Mouse (Mus musculus) liver, embryonic 15.5 days (tissue): ENCODE measurements at regions not wholly inside any gene's neighbourhood (a gene's known extent, or its start where the extent isn't known, plus 50 kb on each side); places are given as distances from the start of the nearest gene placed in this dataset.

ENCODE experiments used
- ATAC-seq: fragments of 200-750 bp; cut with Nextera tagmentation; 2 replicates; pipeline ENCODE4 v1.8.0; 2017; ENCODE audit warnings: moderate number of reproducible peaks, mild to moderate bottlenecking, moderate library complexity; ENCODE audit not compliant: insufficient read depth
- H3K27ac ChIP-seq: fragments of 300-500 bp; sonication (generic); replicated peaks from 2 replicates; pipeline ENCODE4 v1.5.1; 2015; ENCODE audit warnings: mild to moderate bottlenecking, inconsistent platforms
- H3K27me3 ChIP-seq: fragments of 300-500 bp; sonication (generic); 2 replicates; pipeline ENCODE4 v1.6.1; 2015; ENCODE audit warnings: mild to moderate bottlenecking, inconsistent platforms
- H3K36me3 ChIP-seq: fragments of 300-500 bp; sonication (generic); replicated peaks from 2 replicates; pipeline ENCODE4 v1.6.1; 2015; ENCODE audit warnings: moderate library complexity, mild to moderate bottlenecking, inconsistent platforms
- H3K4me1 ChIP-seq: fragments of 300-500 bp; sonication (generic); replicated peaks from 2 replicates; pipeline ENCODE4 v1.6.1; 2015; ENCODE audit warnings: inconsistent platforms
- H3K4me2 ChIP-seq: fragments of 300-500 bp; sonication (generic); 2 replicates; pipeline ENCODE4 v1.6.1; 2015; ENCODE audit warnings: moderate library complexity, mild to moderate bottlenecking, inconsistent platforms
- H3K4me3 ChIP-seq: fragments of 300-500 bp; sonication (generic); replicated peaks from 2 replicates; pipeline ENCODE4 v1.5.1; 2015; ENCODE audit warnings: mild to moderate bottlenecking, inconsistent platforms
- H3K9ac ChIP-seq: fragments of 300-500 bp; sonication (generic); 2 replicates; pipeline ENCODE4 v1.6.1; 2015; ENCODE audit warnings: moderate library complexity, mild to moderate bottlenecking, inconsistent platforms
- H3K9me3 ChIP-seq: fragments of 300-500 bp; sonication (generic); replicated peaks from 2 replicates; pipeline ENCODE4 v1.6.1; 2016; ENCODE audit warnings: inconsistent platforms
- WGBS: fragments of 180-500 bp; shearing (Covaris S2); methylation state at CpG from one replicate; pipeline ENCODE4 v1.1.7; 2015; ENCODE audit warnings: mixed read lengths; ENCODE audit not compliant: insufficient replicate concordance; 5-methylcytosine and 5-hydroxymethylcytosine counted together

DNA sequence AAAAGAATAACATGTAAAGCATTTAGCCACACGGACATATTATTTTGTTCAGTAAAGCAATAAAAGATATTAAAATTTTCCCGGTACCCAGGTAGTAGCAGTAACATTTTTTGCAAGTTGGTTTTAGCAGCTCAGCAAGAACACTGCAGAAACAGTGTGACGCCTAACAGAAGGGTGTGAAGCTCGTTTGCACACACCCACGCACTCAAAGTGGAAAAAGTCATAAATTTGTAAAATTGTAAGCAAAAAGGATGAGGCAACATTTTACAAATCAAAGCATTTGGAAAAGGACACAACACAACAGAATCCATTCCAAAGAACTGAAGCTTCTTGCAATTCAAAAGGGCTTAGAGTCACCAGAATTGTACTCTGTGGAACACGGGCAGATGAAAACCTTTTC lies 1053.6 kb upstream of the Celf2 start:
- no peak for ATAC-seq
- Histone ChIP-seq H3K4me2 (no peak overlapping the region), H3K4me1 (no peaks in the 10 kb centered on the region), H3K9ac (no peak overlapping the region), H3K27ac (no peak overlapping the region), H3K4me3 (no peak overlapping the region), H3K27me3 (no peaks in the 10 kb centered on the region), H3K36me3 (no peaks in the 10 kb centered on the region), H3K9me3 (no peaks in the 10 kb centered on the region)
- WGBS = 60% methylated on average over 6 of the region's 6 CpGs

DNA sequence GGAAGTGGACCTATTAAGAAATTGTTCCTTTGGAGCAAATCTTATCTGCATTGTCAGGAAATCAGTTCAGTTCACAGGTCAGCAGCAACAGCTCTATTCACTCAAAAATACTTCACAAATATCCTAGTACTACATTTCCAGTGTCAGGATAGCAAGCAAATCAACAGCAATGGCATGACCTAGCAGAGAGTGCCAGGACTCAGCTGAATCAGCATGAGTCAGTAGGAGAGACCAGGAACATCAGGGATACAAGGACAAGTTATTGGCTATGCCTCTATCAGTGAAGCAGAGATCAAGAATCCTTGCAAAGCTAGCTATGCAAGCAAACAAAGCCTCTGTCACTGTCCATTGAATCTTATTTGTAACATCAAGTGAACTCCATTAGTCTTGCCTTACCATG lies 1036.8 kb upstream of the Celf2 start:
- H3K36me3 ChIP-seq = no peaks in the 10 kb centered on the region
- no peaks in the 10 kb centered on the region for H3K4me1 ChIP-seq
- no peaks in the 10 kb centered on the region for H3K27me3 ChIP-seq
- H3K9ac ChIP-seq = no peak overlapping the region
- no peak overlapping the region for H3K4me3 ChIP-seq
- no peak overlapping the region for H3K27ac ChIP-seq
- H3K9me3 ChIP-seq = no peaks in the 10 kb centered on the region
- no peak for ATAC-seq
- no peak overlapping the region for H3K4me2 ChIP-seq

DNA sequence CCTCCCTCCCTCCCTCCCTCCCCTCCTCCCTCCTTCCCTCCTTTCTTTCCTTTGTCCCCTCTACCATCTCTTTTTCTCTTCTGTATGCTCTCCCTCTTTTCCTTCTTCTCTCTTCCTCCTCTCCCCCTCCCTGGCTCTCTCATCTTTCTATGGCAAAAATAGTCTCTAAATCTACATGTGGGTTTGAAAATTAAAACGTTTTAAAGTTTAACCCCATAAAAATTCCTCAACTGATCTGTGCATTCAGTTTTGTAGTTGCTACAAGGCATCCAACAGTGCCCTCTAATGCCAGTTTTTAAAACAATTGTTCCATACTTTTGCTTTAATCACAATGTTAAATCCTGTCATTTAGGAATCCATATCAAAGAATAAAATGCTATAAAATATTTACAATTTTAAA lies 1027.5 kb upstream of the Celf2 start:
- ATAC-seq = no peak

DNA sequence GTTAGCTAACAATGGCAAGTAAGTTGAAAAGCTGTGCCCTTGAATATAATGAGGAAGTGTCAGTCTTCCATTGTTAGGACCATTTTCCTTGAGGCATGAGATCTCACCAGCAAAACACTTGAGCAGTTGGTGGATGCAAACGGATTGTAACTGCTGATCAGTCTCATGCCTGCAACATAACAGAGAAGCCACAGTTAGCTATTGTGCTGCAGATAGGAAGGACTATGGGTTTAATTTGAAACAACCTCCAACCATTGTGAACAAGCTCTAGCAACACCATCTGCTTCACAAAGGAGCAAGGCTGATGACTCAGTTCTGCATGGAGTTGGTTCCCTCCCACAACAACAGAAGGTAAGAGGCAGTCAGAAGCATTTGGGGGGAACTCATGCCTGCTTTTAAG lies 989.1 kb upstream of the Celf2 start:
- H3K4me1 ChIP-seq = no peaks in the 10 kb centered on the region
- no peaks in the 10 kb centered on the region for H3K27me3 ChIP-seq
- H3K9ac ChIP-seq = no peak overlapping the region
- H3K36me3 ChIP-seq = no peaks in the 10 kb centered on the region
- no peak overlapping the region for H3K4me3 ChIP-seq
- no peak for ATAC-seq
- H3K4me2 ChIP-seq = no peak overlapping the region
- H3K27ac ChIP-seq = no peak overlapping the region
- H3K9me3 ChIP-seq = no peaks in the 10 kb centered on the region
- WGBS = 23% methylated on average over 1 of the region's 1 CpGs

More for the DNA sequence above, 1027.5 kb upstream of the Celf2 start:
- no peaks in the 10 kb centered on the region for H3K9me3 ChIP-seq
- no peak overlapping the region for H3K9ac ChIP-seq
- H3K27me3 ChIP-seq = no peaks in the 10 kb centered on the region
- H3K4me1 ChIP-seq = no peaks in the 10 kb centered on the region
- no peak overlapping the region for H3K27ac ChIP-seq
- WGBS = 13% methylated on average over 1 of the region's 1 CpGs
- no peak overlapping the region for H3K4me2 ChIP-seq
- no peaks in the 10 kb centered on the region for H3K36me3 ChIP-seq
- H3K4me3 ChIP-seq = no peak overlapping the region

DNA sequence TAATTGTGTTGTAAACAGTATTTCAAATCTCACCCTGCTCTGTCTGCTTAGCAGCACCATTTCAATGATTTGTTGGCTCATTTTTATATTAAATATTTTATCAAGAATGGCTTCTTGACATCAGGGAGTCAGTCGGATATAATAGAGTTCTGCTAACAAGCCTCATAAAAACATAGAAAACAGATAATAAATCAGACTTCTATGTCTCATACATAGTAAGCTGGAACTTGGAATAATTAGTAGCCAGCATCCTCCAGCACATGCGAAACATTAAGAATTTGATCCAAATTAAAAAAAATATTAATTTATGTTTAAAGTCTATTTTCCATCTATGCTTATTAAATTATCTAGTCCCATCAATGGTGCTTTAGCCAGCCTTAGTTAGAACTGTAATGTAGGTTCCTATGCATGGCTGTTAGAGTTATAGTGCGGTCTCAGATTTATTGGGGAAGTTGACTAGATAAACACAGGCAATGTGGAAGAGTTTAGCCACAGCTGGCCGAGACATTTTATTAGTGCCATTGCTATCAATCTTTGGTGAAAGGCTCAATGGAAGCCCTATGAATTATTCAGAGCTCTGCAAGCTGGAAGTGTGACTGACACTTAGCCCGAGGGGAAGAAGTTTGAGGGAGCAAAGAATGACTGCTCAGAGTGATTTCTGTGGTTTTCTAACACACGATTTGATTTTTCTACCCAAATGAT lies 968.6 kb upstream of the Celf2 start:
- no peak for ATAC-seq
- no peak overlapping the region for H3K4me3 ChIP-seq
- H3K27ac ChIP-seq = no peak overlapping the region
- no peaks in the 10 kb centered on the region for H3K36me3 ChIP-seq
- no peaks in the 10 kb centered on the region for H3K9me3 ChIP-seq
- no peaks in the 10 kb centered on the region for H3K27me3 ChIP-seq
- no peaks in the 10 kb centered on the region for H3K4me1 ChIP-seq
- no peak overlapping the region for H3K9ac ChIP-seq
- H3K4me2 ChIP-seq = no peak overlapping the region
- 48% methylated on average over 6 of the region's 6 CpGs for WGBS

DNA sequence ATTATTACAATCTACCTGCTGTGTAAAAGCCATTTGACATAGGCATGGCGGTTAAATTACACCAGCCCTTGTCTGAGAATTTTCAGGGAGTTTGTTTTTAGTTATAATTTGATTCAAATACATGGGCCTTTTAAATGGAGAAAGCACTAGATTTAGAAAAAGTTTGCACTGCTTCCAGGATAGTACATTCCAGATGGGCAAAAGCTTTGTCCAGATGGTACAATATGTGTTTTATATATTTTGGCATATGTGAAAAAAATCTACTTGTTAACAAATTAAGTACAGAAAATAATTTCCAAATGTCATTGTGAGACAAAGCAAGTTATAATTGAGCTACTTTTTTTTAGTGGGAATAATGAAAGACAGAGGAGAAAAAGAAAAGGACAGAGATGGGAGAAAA lies 961.2 kb upstream of the Celf2 start:
- 60% methylated on average over 1 of the region's 1 CpGs for WGBS

DNA sequence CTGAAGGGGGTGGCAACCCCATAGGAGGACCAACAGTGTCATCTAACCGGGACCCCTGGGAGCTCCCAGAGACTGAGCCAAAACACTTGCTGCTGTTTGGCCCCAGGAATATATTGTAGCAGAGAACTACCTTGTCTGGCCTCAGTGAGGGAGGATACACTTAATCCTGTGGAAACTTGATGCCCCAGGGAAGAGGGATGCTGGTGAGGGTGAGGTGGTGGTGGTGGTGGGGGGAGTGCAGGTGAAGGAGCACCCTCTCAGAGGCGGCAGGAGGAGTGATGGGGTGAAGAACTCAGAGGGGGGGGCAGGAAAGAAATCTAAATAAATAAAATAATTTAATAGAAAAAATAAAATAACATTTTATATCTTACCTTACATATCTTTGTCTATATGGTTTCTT lies 959.6 kb upstream of the Celf2 start:
- no peaks in the 10 kb centered on the region for H3K27me3 ChIP-seq
- no peak overlapping the region for H3K4me3 ChIP-seq
- no peaks in the 10 kb centered on the region for H3K9me3 ChIP-seq
- 43% methylated on average over 2 of the region's 2 CpGs for WGBS
- H3K36me3 ChIP-seq = no peaks in the 10 kb centered on the region
- H3K27ac ChIP-seq = no peak overlapping the region
- no peaks in the 10 kb centered on the region for H3K4me1 ChIP-seq
- H3K9ac ChIP-seq = no peak overlapping the region
- ATAC-seq = no peak
- H3K4me2 ChIP-seq = no peak overlapping the region

More for the DNA sequence above, 961.2 kb upstream of the Celf2 start:
- no peak overlapping the region for H3K4me3 ChIP-seq
- no peaks in the 10 kb centered on the region for H3K4me1 ChIP-seq
- no peaks in the 10 kb centered on the region for H3K9me3 ChIP-seq
- H3K27ac ChIP-seq = no peak overlapping the region
- no peak overlapping the region for H3K4me2 ChIP-seq
- H3K27me3 ChIP-seq = no peaks in the 10 kb centered on the region
- no peak for ATAC-seq
- H3K9ac ChIP-seq = no peak overlapping the region
- no peaks in the 10 kb centered on the region for H3K36me3 ChIP-seq

DNA sequence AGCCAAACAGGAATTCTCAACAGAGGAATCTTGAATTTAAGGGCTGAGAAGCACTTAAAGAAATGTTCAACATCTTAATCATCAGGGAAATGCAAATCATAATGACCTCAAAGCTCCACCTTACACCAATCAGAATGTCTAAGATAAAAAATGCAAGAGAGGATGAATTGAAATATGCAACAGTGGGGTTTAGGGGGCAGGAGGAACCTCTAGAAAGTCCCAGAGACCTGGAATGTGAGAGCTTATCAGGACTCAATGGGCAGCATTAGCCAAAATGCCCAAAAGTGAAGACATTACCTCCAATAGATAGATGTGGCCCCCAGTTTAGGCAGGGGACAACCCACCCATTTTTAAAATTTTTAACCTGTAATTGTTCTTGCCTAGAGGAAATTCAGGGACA lies 959.0 kb upstream of the Celf2 start:
- Histone ChIP-seq H3K27ac (no peak overlapping the region), H3K4me1 (no peaks in the 10 kb centered on the region), H3K9me3 (no peaks in the 10 kb centered on the region), H3K4me2 (no peak overlapping the region), H3K36me3 (no peaks in the 10 kb centered on the region), H3K4me3 (no peak overlapping the region), H3K27me3 (no peaks in the 10 kb centered on the region), H3K9ac (no peak overlapping the region)
- ATAC-seq = no peak

DNA sequence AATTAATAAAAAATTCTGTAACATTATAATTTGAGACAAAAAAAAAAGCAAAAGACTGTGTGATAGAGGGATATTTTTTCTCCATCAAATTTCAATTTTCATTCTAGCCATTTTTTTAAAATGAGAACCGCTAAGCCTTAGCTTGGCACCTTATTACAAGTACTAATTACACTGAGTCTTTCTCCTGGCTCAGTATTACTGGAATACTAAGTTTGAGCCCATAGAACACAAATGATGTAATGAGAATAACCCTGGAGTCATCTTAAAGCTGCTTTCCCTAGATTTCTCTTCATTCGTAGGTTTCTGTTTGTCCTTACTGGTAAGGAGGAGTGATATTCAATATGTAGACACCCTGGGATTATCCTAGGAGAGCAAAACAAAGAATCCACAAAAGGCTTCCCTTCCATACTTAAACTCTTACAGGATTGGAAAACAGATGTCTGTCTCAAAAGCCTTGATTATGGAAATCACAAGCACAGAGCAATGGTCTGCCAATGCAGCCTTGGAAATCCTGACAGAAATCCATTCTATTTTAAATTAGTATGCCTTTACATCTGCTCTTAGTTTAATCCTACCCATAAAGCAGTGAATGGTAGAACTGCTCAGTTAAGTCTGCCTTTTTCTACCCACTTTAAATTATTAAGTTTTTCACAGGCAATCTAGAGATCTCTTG lies 958.3 kb upstream of the Celf2 start:
- Histone ChIP-seq H3K4me1 (no peaks in the 10 kb centered on the region), H3K4me2 (no peak overlapping the region), H3K4me3 (no peak overlapping the region), H3K36me3 (no peaks in the 10 kb centered on the region), H3K9ac (no peak overlapping the region), H3K27me3 (no peaks in the 10 kb centered on the region), H3K9me3 (no peaks in the 10 kb centered on the region), H3K27ac (no peak overlapping the region)
- WGBS = 52% methylated on average over 2 of the region's 2 CpGs
- no peak for ATAC-seq

DNA sequence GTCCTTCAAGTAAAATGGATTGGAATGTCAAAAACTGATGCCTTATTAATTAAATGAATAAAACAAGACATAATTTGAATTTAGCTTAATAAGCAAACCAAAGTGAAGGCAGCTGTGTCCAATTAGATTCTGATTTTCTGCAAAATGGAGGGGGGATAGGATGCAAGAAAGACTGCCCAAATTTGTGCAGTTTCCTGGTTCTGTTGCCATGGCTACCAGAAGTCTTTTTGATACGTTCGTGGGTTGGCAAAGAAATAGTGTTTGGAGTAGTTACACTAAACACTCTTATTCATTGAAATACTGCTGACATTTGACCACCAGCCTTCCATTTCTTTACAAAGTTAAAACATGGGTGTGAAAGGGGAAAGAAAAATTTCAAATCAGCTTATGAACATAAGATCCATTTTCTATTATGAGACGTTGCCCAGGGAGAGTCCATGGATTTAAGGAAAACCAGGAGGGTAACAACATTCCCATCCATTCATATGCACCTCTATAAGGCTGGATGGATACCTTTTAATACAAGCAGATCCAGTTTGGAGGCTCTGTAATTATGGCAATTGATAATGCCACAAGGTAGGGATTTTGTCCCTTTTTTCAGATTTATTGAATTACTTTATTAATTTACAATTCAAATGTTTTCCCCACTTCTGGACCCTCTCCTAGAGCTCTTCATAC lies 943.3 kb upstream of the Celf2 start:
- no peak overlapping the region for H3K4me3 ChIP-seq
- 56% methylated on average over 3 of the region's 3 CpGs for WGBS
- H3K36me3 ChIP-seq = no peaks in the 10 kb centered on the region
- no peak overlapping the region for H3K27ac ChIP-seq
- ATAC-seq = no peak
- H3K4me2 ChIP-seq = no peak overlapping the region
- H3K9ac ChIP-seq = no peak overlapping the region
- no peaks in the 10 kb centered on the region for H3K9me3 ChIP-seq
- H3K27me3 ChIP-seq = no peaks in the 10 kb centered on the region
- no peaks in the 10 kb centered on the region for H3K4me1 ChIP-seq

DNA sequence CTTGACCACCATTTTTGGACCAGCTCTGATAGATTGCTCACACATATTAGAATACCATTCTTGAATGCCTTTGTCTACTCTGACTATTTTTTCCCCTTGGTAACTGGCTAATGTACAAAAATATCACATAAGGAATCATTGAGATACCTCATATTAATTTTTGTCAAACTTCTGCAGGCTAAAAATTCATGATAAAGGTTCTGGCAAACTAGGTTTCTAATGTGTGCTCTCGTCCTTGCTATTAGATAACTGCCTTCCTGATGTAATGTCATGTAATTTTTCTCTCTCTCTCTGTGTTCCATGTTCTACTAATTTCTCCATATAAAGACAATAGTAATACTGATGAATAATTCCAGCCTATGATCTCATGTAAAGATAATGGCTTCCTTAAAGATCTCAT lies 931.9 kb upstream of the Celf2 start:
- Histone ChIP-seq H3K4me1 (no peaks in the 10 kb centered on the region), H3K9ac (no peak overlapping the region), H3K27me3 (no peaks in the 10 kb centered on the region), H3K4me3 (no peak overlapping the region), H3K27ac (no peak overlapping the region), H3K9me3 (no peaks in the 10 kb centered on the region), H3K36me3 (no peaks in the 10 kb centered on the region), H3K4me2 (no peak overlapping the region)
- ATAC-seq = no peak
- 42% methylated on average over 1 of the region's 1 CpGs for WGBS
